9 mouse cellular contexts compared by ENCODE assay signal in genomic region chr11:77850401-77851244, GRCm38 (mm10). TPM values are rescaled to one million over a fixed set of nuclear protein-coding genes. Genes with fewer than 3 reads are reported as not detected.
DNase-seq lines count a peak whose midpoint lies in the region; ATAC-seq lines count a peak whose summit lies in the region.
"Had no signal": no experiment of that assay in that cellular context is flagged by ENCODE, and none has a peak within 500 bp of the region (broad histone marks: within the 10 kb centered on the region; RNA-seq: fewer than 3 reads in every experiment).

No protein-coding gene starts in this region.

- peak; percentile 91 for ATAC-seq in forebrain, embryonic 14.5 days
- peak; percentile 92 for ATAC-seq in midbrain, embryonic 15.5 days (replicated peaks)
- ATAC-seq in inflammation-experienced regulatory T-cells, adult 6 months = no peak

- H3K36me3 ChIP-seq in forebrain, embryonic 14.5 days (ENCODE audit: control insufficient read depth, insufficient read depth, low read length) = peaks cover 63% of the 10 kb centered on the region
- peaks cover 25% of the 10 kb centered on the region for H3K36me3 ChIP-seq in midbrain, embryonic 15.5 days (replicated peaks)

- H3K4me3 ChIP-seq in forebrain, embryonic 14.5 days (ENCODE audit: low read depth, low read length) = no peak overlapping the region
- H3K4me3 ChIP-seq in midbrain, embryonic 15.5 days = peak overlapping the region; percentile 3

- peaks cover 45% of the 10 kb centered on the region for H3K4me1 ChIP-seq in forebrain, embryonic 14.5 days (ENCODE audit: control insufficient read depth, insufficient read depth, low read length)
- H3K4me1 ChIP-seq in midbrain, embryonic 15.5 days = peaks cover 71% of the 10 kb centered on the region

- H3K9me3 ChIP-seq in forebrain, embryonic 14.5 days (replicated peaks; ENCODE audit: control insufficient read depth, low read length) = no peaks in the 10 kb centered on the region
- H3K9me3 ChIP-seq in midbrain, embryonic 15.5 days = no peaks in the 10 kb centered on the region

- peak; percentile 20 for DNase-seq in urinary bladder, postnatal 14 days (ENCODE audit: low spot score)
- no peak for DNase-seq in urinary bladder, postnatal 4 days (ENCODE audit: low spot score in 2 of 2)
- peak; percentile 91 for DNase-seq in forebrain, embryonic 14.5 days (ENCODE audit: low spot score)
- DNase-seq in layer of hippocampus, adult 18-20 months (ENCODE audit: low spot score in 2 of 2) = peak; percentile 67 to 75
- DNase-seq in B cell, adult 2 months = no peak
- DNase-seq in embryo, embryonic 10.5 days (ENCODE audit: low spot score) = no peak

- peak overlapping the region; percentile 22 for H3K4me2 ChIP-seq in forebrain, embryonic 14.5 days (ENCODE audit: low read length)
- H3K4me2 ChIP-seq in midbrain, embryonic 15.5 days = peak overlapping the region; percentile 34

- peak overlapping the region; percentile 94 for H3K27ac ChIP-seq in forebrain, embryonic 14.5 days (ENCODE audit: low read depth, low read length)
- H3K27ac ChIP-seq in midbrain, embryonic 15.5 days = peak overlapping the region; percentile 90
- H3K27ac ChIP-seq: kidney, postnatal 0 days had no signal

- peak overlapping the region; percentile 26 for H3K9ac ChIP-seq in forebrain, embryonic 14.5 days (ENCODE audit: low read length)
- H3K9ac ChIP-seq in midbrain, embryonic 15.5 days = peak overlapping the region; percentile 9

- no peaks in the 10 kb centered on the region for H3K27me3 ChIP-seq in forebrain, embryonic 14.5 days (replicated peaks; ENCODE audit: control insufficient read depth, insufficient read depth, low read length)
- no peaks in the 10 kb centered on the region for H3K27me3 ChIP-seq in midbrain, embryonic 15.5 days (replicated peaks)

- WGBS in forebrain, embryonic 14.5 days = 23% methylated on average over 24 of the region's 24 CpGs
- 18% methylated on average over 24 of the region's 24 CpGs for WGBS in midbrain, embryonic 15.5 days

RNA-seq across cellular contexts. Expression of gene Pipox, which starts 43.3 kb away (rescaled TPM):
- 10.1 and 11.4 TPM in 2 replicates for polyA plus RNA-seq in forebrain, embryonic 14.5 days (2014; fragmentation: Nextera tagmentation; extraction: Ambion mirVana)
- 1 to 10 TPM; 1.5 to 2.2 TPM for total RNA-seq in layer of hippocampus, adult 18-20 months (2021)
- 5.7 and 6.7 TPM in 2 replicates for polyA plus RNA-seq in midbrain, embryonic 15.5 days (2015; fragmentation: Nextera tagmentation; extraction: Ambion mirVana)
- 1 to 10 TPM in 1 of 3 experiments, under 1 TPM in 2; 0.43 to 2.7 (median 0.56) TPM for polyA plus RNA-seq in inflammation-experienced regulatory T-cells, adult 6 months (2017; shearing (Covaris generic))

Comparison
In these comparisons a context has a peak if more than half of its experiments do, and no peak if none do; other contexts are left out.
1. DNase-seq: peak in urinary bladder, postnatal 14 days (single experiment), forebrain, embryonic 14.5 days (single experiment) and layer of hippocampus, adult 18-20 months (2 of 2); none in urinary bladder, postnatal 4 days (0 of 2), B cell, adult 2 months (0 of 2) and embryo, embryonic 10.5 days (single experiment).